Mouse (Mus musculus) urinary bladder, adult 18-20 months (tissue): ENCODE data around the gene Samd4.

Source experiments
- DNase-seq, 2 experiments: peaks; one replicate each; pipeline ENCODE4 v3.0.0; 2022; ENCODE audit warnings: low spot score in 2 of 2, mixed read lengths in 2 of 2

Samd4 gene

DNA sequence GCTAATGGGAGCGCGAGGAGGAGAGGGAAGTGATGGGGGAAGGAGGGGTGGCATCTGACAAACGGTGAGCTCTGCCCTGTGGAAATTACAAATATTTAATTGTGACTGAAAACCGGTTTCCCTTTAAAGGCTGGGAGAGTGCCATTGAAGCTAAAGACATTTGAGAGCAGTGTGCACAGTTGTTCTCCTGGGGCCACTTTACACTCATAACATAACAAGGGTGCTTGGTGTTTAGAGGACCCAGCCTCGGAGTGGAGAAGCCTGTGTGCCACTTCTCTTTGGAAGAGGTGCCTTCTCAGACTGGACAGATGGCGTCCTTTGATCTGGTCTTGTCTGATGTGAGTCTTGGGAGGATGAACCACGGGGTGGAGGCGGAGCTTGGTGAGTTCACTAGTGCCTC lies 26.2 kb downstream of the Samd4 start:
- no peak for DNase-seq

DNA sequence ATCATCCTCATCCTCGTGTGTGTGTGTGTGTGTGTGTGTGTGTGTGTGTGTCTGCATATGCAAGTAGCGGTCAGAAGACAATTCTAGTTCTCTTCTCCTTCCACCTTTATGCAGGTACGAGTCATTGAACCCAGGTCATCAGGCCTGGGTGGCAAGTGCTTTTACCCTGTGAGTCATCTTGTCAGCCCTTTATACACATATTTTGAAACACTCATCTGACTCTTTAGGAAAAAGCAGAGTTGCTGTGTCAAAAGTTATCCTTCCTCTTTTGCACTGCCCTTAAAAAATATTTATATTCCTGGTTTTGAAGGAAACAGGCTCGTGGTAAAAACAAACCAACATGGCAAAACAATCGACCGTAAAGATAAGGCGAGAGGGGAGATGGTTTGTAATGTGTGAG lies 29.8 kb downstream of the Samd4 start:
- DNase-seq = no peak

DNA sequence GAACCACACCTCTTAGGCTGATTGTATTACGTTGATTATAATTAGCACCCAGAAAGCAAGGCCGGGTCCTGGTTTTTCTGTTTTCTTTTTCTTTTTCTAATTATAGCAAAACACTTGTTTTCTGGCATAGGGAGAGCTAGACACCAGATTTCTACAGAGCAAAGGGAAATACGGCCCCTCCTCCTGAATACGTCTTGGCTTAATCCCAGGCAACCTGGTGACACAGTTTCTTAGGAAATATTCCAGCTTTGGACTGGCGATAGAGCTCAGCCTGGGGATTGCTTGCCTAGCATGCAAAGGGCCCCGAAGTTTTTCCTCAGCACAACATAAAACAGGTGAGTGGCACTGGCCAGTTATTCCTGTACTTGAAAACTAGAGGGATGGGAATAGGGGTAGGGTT lies 31.7 kb downstream of the Samd4 start:
- no peak for DNase-seq

DNA sequence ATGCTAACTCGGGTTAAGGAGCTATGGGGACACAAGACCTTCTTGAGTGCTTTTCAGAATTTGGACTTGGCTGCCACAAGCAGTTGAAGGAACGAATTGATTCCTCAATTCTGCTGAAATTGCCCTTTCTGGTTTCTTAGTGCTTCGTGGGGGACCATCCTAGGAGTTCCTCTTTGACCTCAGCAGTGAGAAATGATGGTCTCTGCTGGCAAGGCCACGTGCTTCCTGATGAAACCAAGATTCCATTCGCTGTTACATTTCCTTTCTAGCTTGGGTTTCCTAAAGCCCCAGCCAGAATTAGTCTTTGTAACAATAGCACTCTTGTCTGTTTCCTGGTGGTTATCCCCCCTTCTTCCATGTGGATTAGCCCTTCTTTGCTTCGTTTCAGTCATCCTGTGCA lies 32.9 kb downstream of the Samd4 start:
- no peak for DNase-seq

DNA sequence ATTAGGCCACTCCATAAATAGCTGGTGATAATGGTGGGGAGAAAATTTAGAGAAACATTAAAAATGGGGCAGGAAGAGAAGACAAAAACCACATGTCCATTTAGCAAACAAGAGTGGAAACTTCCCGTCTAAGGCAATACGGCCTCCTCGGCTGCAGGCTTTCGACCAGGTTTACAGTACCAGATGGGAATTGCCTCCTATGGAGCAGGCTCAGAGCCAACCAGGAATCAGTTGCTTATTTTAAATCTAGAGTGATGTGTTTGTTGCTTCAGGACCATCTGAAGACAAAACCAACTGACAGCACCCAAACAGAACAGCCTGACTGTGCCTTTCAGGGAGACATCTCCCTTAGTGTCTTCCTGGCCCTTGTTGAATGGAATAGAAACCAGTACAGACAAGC lies 33.9 kb downstream of the Samd4 start:
- DNase-seq = no peak

DNA sequence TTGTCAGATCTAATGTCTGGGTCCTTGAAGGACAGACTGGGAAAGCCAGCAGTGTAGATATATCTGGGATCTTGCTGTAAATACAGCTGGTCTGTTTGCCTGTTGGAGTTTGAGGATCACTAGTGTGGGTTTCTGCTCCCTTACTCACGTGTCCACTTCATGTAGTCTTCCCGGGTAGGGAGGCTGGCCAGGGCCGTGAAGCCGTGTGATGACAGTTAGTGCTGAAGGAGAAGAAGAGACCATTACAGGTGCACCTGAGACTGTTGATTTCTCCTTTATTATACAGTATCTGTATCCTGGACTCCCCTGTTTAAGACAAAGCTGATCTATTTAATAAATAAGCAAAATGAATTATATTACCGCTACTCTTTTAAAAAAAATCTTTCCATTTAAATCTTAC lies 34.5 kb downstream of the Samd4 start:
- no peak for DNase-seq

DNA sequence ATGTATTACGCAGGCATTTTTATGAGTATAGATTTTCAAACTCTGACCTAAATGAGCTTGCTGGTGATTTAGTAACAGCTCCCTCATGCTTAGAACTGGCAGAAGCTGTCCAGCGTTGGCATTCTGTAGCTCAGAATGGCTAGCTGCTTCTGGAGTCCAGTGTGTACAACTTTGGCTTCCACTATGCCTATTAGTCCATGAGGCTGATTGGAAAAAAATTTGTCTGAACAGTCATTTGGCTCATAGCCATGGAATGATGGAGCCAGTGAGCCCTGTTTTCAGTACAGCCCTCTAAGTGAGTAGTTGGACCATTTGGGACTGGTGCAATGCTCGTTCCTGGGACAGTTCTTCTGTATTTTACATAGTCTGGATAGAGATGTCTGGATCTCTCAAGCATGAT lies 34.9 kb downstream of the Samd4 start:
- DNase-seq = no peak

DNA sequence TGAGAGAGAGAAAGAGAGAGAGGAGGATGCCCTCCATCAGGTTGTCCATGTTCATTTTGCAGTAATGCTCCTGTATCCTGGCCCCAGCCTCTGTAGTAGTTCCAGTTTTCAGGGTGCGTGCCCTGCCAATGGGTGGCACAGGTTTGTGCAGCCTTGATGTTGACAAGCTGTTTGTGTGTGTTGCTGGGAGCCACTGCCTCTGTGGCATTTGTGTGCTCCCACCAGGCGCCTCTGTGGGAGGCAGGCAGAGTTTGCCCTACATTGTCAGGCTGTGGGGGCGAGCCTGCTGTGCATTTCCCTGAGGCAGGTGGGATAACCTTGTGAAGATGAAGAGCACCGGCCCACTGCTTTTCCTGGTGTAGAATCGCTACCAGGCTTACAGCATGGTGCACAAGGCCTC lies 37.8 kb downstream of the Samd4 start:
- DNase-seq = no peak

DNA sequence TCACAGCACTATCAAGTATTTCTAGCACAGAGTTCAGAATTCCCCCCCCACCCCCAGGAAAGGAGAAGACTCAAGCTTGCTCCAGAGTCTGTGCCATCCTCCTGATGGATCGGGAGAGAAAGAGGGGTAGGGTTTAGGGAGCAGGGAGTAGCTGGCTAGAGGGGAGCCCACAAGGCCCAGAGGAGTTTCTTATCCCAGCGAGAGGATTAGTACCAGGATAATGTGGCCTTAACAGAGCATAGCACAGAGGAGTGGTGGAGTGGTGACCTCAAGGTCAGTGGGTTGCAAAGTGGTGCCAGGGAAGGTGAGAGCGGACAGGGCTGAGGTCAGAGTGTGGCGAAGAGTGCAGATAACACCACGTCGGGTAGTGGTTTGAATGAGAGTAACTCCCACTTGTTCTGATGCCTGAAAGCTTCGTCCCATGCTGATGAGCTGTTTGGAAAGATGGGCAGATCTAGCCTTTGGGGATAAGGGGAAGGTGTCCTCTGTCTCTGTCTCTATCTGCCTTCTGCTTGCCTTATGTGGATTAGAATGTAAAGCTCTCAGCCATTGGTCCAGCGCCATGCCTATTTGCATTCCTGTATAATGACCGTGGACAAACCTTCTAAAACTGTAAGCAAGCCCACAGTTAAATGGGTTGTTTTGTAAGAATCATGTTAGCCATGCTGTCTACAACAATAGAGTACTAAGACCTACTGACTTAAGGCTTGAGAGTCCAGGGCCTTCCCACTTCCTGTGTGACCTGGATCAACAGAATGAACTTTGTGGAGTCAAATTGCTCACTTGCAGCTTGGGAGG lies 38.7 kb downstream of the Samd4 start:
- DNase-seq = no peak

DNA sequence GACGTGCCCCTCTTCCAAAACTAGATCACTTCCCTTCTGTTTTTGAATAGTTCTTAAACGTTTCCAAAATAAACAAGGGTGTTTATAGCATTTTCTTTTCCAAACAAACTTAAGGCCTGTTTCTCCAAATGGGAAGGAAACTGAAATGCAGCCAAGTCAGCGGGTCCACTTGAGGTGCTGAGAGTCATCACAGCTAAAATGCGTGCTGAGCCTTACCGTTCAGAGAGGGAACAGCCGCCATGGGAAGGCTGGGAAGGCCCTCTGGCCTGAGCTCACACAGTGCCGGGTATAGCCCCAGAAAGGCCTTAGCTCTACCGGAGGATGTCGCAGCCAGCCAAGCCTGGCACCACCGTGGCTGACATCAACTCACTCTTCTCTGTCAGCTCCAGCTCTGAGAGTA lies 41.3 kb downstream of the Samd4 start:
- DNase-seq = no peak

DNA sequence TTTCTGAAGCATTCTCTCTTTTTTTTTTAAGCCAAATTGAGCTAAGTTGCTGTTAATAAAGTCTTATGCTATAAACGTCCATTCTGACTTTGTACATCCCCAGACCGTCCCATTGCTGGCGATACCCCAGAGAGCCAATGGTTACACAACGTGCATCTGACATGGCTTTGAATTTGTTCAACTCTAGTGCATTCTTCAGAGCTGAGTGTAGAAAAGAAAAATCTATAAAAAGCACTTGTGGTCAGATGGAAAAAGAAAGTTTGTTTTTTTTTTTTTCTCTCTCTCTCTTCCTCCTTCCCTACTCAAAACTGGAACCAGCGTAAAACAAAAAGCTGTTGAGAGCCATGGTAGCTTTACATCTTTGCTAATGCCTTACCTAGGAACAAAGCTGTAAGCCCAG lies 41.8 kb downstream of the Samd4 start:
- peak in 1 of 2 experiments; percentile 19 for DNase-seq

DNA sequence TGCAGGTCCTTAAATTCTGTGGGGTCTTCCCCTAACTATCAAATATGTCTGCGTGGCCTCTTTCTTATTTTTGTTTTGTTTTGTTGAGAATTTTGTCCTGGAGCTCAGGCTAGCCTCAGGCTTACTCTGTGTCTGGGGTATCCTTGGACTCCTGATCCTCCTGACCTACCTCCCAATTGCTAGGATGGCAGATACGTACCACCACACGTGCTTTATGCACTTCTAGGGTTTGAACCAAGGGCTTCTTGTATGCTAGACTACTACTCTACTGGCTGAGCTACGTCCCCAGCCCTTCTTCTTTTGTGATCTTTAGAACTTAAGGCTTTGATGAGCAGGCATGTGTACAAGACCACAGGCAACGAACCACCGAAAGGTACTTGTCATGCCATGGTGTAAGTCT lies 45.9 kb downstream of the Samd4 start:
- no peak for DNase-seq

DNA sequence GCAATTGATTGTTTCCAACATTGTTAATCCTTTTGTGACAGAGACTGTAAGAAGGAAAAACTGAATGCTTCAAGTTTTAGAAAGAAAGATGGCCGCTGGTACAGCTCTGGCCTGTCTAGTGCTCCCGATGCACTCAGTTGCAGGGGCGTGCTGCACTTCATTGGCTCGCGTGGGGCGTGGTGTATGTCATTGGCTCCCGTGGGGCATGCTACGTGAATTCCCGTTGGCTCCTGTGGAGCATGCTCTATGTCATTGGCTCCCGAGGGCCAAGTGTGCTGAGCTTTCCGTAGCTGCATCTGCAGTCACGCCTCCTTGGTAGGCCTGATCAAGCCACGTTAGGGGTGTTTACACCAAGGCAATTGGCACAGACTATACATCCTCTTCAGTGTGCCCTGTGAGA lies 49.5 kb downstream of the Samd4 start:
- DNase-seq = no peak

DNA sequence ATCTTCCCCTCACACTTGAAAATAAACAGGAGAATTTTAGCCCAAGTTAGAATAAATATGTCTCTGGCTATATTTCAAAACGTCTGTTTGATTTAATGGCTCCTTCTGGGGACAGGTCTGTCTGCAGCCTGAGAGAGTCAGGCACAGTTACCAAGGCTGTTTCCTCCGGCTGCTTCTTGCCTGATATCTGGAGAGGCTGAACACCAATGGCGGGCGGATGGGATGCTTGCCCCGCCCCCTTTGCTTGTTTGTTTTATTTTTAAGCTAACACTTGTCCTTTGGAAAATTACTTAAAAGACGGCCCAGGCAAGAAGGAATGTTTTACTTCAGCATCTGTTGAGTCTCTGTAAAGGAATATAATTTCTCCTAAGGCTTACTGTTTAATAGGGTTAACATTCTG lies 50.1 kb downstream of the Samd4 start:
- DNase-seq = no peak

DNA sequence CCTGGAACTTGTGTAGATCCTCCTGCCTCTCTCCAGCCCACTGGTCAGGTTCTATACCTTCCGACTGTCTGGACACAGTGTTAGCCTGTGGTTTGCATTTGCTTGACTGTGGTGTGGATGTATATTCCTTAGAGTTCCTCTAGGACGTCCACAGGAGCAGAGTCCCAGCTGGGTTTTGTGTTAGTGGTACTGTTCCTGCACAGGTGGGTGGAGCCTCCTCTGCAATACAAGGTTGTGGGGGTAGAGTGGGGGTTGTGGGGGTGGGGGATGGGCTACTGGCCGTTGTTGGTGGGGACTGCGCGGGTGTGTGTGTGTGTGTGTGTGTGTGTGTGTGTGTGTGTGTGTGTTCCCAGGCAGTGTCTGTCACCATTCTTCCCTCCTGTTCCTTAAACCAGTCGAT lies 58.4 kb downstream of the Samd4 start:
- no peak for DNase-seq

DNA sequence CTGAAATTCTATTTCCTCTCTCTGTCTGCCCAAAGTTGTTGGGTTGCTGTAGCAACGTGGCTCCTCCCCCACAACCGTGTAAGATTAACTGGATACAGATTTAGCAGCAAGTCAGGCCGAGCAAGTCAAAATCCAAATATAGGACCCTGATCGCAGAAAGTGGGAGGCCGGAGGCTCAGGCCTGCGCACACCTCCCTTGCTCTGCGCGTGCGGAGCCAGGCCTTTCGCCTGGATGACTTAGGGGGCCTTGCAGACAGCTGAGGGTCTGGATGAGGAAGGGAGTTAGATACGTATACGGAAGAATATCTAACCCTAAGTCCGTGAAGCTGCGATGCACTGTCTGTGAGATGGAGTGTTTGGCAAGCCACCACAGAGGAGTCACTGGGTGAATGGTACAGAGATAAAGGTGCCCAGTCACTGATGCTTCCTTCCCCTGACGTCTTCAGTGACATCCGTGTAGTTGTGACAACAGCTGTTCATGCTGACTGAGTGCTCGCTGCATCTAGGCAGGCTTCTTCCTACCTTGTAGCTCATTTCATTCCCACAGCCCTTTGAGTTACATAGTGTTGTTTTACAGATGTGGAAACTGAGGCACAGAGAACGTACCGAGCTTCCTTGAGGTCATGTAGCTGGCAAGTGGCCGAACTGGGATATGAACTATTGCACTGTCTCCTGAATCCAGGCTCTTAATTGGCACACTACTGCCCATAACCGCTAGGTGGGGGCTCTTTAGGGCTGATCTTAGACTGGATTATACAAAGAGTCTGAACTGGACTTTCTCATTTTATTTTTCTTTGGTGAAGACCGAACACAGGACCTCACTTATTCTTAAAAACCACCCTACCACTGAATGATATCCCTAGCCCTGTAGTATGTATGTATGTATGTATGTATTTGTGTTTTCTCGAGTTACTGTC lies 59.5 kb downstream of the Samd4 start:
- no peak for DNase-seq

DNA sequence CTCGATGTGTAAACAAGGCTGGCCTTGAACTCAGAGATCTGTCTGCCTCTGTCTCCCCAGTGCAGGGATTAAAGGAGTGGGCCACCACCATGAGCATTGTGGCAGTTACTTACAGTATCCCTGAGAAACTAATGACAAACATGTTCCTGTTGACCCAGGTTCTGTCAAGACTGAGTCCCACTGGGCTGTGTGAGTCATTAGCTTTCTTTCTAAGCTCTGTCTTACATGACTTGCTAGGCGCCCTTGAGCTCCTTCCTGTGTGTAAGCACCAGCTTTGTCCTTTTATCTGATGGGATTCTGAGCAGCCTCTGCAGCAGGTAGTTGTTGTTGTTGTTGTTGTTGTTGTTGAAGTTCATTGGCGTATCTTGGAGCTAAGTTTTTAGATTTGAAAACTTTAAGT lies 61.8 kb downstream of the Samd4 start:
- DNase-seq = no peak

DNA sequence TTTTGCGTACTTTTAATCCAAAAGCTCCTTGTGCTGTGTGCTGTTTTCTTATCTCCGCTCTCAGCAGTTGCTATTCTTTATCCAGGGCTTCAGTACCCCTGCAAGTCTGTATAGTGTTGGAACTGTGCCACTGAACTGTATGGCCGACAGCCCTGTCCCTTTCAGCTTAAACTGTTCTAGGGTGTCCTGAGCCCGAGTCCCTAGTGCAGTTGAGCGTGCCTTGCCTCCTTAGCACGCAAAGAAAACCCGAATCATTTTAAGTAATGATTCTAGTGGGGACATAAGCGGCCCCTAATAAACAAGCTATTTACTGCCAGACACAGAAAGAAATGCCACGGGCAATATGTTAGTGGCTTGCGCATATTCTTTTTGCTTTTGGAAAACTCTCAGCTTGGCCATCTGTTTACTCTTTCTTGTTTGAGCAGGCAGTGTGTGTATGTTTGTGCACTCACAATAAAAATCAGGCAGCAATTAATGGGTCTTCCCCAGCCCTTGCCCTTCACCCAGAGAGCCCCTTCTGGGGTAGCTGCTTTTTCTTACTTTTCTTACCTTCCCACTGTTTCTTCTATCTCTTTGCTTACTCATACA lies 63.3 kb downstream of the Samd4 start:
- no peak for DNase-seq

DNA sequence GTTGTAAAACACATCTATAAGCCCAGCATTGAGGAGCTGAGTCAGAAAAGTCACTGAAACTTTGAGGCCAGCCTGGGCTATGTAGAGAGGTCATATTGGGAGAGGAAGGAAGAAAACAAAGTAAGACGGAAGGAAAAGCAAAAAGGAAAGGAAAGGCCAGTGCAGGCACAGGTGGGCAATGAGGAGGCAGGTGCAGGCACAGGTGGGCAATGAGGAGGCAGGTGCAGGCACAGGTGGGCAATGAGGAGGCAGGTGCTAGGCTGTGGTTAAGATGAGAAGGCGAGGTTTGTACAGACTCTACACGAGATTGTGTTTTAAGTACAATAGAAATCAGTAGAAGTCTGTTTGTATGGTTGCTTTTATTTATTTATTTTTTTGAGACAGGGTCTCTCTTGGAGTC lies 65.0 kb downstream of the Samd4 start:
- DNase-seq = no peak

DNA sequence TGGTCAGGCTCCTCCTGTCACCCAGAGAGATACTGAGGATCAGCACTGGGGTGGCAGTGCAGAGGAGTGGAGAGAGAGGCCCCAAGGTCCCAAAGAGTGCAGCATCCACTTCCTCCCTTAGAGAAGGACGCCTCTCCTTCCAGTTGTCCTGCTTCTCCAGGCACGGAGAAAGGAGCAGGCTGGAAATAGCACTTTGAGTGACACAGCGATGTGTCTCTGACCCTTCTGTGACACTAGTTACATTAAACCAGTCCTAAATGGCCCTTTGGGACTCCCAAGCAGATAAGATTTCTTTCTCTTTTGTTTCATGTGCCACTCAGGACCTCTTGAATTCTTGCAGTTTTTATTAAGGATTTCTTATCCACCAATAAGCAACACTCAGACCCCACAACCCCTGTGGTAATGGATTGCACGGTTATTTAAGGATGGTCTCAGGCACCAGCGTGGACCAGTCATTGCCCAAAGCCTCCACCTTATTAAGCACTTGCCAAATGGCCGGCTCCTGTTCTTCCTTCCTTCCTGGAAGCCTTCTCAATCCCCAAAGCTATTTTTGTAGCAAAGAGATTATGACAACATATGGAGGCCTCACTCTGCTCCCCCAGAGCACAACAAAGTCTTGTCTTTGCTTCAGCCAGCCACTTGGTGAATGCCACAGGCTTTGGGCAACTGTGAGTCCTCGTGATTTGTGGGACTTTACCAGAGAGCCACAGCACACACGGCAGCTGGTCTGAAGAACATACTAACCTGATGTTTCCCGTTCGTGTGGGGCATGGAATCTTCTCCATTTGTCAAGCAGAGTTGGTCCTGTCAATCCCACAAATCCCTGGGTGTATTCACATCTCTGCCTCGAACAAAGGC lies 68.1 kb downstream of the Samd4 start:
- no peak for DNase-seq

DNA sequence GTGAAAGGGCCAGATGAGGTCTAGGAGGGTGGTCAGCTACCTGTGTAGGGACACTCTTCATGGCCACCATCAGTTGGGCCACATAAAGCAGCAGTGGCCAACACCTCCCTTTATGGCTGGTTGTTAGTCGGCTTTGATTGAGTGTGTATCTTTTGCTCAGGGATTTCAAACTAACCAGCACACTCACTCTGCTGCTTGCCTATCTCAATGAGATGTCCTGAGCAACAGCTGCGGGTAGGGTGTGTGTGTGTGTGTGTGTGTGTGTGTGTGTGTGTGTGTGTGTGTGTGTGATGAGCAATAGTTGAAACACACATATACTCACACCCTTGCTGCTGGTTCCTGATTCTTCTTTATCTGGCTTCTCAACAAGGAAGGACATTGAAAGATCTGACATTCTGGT lies 69.6 kb downstream of the Samd4 start:
- DNase-seq = no peak

DNA sequence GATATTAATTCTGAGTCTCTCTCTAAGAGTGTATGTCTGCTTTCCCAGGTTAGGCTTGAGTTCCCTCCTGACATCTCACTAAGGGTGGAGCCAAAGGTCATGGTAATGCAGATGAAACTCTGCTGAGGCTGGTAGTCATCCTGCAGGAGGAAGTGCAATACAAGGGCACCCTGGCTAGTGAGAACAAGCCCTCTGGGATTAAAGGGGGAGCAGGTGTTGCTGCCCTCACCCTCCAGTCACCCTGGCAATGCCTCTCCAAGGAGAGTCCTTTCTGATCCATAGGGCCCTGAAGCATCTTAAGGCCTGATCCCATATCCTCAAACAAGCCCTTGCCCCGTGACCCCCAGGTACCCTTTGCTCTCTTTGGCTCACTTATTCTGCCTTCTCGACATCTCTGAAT lies 72.5 kb downstream of the Samd4 start:
- no peak for DNase-seq
